Mouse (Mus musculus): ENCODE measurements around the gene Plch2. TPM values are rescaled to one million over a fixed set of nuclear protein-coding genes. Genes with fewer than 3 reads are reported as not detected.

Plch2 gene
- total RNA-seq, 1 experiment from 2014 or later, result not detected

DNA sequence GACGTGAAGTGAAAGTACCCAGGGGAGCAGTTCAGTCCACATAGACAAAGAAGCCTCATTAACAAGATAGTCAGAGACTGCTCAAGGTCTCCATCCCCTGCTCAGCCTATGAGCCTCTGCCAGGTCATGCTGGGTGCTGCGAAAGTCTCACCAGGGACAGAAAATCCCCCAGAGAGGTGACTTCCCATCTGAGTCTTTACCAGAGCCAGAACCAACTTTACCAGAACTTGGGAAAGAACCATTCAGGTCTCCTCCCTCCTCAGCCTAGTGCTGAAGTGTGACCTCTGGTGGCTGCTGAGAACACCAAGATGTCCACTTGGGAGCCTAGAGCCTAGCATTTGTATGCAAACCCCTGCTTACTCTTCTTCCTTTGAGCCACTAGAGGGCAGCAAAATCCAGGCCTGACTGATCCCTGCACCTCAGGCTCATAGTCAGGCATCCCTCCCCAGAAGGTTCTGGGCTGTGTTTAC, 112.4 kb downstream of the Plch2 start:
- peak; percentile 96 for ATAC-seq (ENCODE audit: extremely low read depth, insufficient number of reproducible peaks, low FRiP score, poor library complexity, severe bottlenecking)

DNA sequence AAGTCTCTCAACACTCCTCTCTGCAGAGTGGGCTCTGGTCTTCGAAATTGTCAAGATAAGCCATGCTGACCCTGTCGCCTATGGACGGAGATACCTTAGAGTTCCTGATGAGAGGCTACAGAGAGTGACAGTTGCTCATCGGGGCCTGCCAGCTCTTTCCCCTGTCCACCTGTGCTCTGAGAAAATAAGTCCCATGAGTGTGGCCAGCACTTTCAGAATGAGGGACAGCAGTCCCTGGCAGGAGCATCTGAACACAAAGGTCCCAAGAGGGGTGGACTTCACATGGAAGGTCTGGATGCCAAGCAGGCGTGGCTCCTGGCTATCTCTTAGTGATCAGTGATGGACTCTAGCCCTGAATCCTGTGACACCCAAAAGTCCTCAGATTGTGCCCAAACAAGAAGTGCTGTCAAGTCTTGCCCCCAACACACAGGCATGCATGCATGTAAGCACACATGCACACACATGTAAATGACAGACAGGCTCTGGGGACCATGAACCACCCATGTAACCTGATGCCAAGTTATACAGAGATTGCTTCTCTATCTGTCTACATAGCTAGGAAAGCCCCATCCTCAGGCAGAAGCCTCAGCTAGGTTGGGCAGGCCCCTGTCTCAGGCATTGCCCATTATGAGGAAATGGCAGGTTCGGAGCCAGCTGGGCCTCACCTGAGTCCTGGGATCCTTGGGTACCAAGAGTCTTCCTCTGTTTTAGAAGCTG, 113.1 kb downstream of the Plch2 start:
- no peak for ATAC-seq (ENCODE audit: extremely low read depth, insufficient number of reproducible peaks, low FRiP score, poor library complexity, severe bottlenecking)

DNA sequence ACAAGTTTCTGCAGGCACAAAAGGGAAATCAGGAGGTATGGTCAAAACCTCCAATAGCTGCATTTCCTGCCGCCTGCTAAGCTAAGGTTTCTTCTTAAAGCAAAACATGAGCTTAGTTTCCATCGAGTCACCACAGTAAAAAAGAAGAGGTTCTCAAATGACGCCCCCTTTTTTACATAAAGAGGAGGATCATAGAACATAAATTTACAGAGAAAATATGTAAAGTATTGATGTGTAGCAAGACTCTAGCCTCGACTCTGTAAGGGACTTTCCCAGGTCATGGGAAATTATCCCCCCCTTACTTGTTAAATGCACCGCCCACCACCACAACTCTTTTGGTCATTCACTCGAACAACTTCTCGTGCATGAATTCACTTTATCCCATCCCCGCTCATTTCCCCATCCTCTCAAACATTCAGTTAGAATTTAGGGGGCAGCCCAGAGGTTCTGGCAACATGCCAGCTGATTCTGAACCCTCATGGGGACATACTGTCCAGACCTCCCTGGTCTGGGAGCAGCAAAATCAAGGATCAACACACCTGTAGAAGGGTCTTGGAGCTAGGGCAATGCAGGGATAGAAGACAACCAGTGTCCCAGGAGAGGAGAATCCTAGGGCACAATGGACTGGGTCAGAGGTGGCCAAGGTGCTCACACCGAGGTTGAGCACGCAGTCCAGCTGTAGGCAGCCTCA, 113.8 kb downstream of the Plch2 start:
- no peak for ATAC-seq (ENCODE audit: extremely low read depth, insufficient number of reproducible peaks, low FRiP score, poor library complexity, severe bottlenecking)

GRCm38 (mm10) chr4:154941831-154942230, 114.8 kb downstream of the Plch2 start:
- ATAC-seq (ENCODE audit: extremely low read depth, insufficient number of reproducible peaks, low FRiP score, poor library complexity, severe bottlenecking), result no peak

DNA sequence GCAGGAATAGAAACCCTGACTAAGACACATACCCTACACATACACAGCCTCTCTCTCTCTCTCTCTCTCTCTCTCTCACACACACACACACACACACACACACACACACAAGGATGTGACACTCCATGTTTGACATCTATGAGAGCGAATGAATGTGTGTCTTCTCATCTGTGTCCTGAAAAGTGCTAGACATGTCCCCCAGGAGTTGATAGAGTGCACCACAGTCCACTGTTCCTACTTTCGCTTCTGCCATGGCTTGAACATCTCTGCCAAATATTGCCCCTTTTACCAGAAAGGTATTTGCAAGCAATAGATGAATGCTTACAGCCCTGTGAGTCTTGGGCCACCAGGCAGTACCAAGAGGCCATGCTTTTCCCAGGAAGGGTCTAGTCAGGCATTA, 116.4 kb downstream of the Plch2 start:
- no peak for ATAC-seq (ENCODE audit: extremely low read depth, insufficient number of reproducible peaks, low FRiP score, poor library complexity, severe bottlenecking)

DNA sequence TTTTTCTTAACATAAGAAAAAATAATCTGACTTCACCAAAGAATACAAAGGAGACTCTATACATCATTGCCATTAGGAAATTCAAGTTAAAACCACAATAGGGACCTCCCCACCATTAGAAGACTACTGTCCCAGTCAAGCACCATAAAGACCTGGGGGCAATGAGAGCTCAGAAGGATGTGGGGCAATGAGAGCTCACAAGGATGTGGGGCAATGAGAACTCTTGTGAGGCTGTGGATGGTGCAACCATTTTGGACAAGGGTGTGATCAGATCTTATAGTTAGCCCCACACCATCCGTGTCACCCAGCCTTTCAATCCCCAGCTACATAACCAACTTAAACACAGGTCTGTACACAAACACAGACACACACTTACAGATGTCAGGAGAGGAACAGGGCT, 118.8 kb downstream of the Plch2 start:
- ATAC-seq (ENCODE audit: extremely low read depth, insufficient number of reproducible peaks, low FRiP score, poor library complexity, severe bottlenecking), result no peak

DNA sequence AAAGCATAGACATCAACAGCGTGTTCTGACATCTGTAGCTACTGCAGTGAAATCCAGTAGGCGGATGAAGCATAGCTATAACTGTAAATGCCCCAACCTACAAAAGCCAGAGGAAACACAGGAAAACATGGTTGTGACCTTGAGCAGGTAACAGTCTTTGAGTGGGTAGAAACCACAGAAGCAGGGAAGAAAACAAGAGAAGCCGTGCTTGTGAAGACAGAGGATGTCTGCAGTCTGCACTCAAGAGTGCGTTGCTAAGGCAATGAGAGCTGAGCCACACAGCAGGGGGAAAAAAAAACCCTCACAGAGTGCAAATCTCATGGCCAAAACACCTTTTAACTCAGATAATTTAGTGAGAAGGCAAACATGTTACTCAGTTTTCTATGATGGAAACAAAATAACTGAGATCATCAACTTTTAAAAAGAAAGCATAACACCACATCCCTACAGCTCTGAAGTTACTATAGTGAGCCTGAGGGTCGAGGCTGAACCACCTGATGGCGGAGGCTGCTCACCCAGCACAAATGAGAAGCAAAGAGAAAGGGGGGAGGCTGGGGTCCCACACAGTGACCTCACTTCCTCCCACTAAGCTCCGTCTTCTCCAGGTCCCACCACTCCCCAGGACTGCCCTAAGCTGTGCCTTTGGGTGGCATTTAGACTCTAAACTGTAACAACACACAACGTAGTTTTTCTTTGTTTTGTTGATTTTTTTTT, 119.9 kb downstream of the Plch2 start:
- peak; percentile 49 for ATAC-seq (ENCODE audit: extremely low read depth, insufficient number of reproducible peaks, low FRiP score, poor library complexity, severe bottlenecking)

- no peak for ATAC-seq (ENCODE audit: extremely low read depth, insufficient number of reproducible peaks, low FRiP score, poor library complexity, severe bottlenecking)
Measured at GRCm38 (mm10) chr4:154935788-154936187, 120.8 kb downstream of the Plch2 start.

- no peak for ATAC-seq (ENCODE audit: extremely low read depth, insufficient number of reproducible peaks, low FRiP score, poor library complexity, severe bottlenecking)
Measured at GRCm38 (mm10) chr4:154934800-154935199, 121.8 kb downstream of the Plch2 start.

DNA sequence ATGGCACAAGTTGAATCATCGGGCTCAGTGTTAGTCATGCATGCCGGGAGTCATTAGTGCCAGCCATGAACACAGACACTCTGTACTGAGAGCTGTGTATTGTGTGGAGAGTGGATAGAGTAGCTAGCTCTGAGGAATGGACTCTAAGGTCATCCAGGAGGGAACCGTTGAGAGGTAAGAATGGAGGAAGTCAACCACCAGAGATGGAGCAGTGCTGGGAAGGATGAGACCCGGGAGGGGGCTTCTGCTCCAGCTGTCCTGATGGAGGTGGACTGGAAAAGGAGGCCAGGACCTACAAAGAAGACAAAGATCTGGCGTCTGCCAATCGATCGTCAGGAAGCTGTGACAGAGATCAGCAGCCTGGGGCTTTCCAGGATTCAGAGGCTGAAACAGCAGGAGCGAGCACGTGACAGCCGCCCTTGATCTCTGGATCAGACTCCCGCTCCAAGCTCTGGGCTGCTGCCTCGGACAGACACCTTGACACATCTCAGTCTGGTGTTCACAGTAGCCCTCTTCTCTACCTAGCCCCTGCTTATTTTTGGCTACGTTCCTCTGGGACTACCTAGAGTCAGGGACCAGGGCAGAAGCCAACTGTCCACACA, 123.2 kb downstream of the Plch2 start:
- no peak for ATAC-seq (ENCODE audit: extremely low read depth, insufficient number of reproducible peaks, low FRiP score, poor library complexity, severe bottlenecking)

Other genes with a start within 250 kb of the Plch2 start
- gene Ttc34, start 219.3 kb downstream of the Plch2 start, total RNA-seq (2017), result not detected in 2 replicates
- gene Mmel1, start 187.2 kb downstream of the Plch2 start, total RNA-seq (2017), result not detected in 2 replicates
- gene Fam213b, start 157.6 kb downstream of the Plch2 start, total RNA-seq (2017), result 3.4 and 4.4 TPM in 2 replicates
- 32.6 and 33.8 TPM in 2 replicates for gene Tnfrsf14, start 128.2 kb downstream of the Plch2 start, total RNA-seq (2017)
- 0.35 and 1.8 TPM in 2 replicates for gene Hes5, start 95.9 kb downstream of the Plch2 start, total RNA-seq (2017)
- gene Pank4, start 92.7 kb downstream of the Plch2 start, total RNA-seq (2017), result 41.4 and 44.8 TPM in 2 replicates
- 14.3 and 17.1 TPM in 2 replicates for gene Pex10, start 10.2 kb upstream of the Plch2 start, total RNA-seq (2017)
- gene Rer1, start 29.6 kb upstream of the Plch2 start, total RNA-seq (2017), result 82.5 and 91.0 TPM in 2 replicates
- gene Morn1, start 29.8 kb upstream of the Plch2 start, total RNA-seq (2017), result 0.74 and 3.4 TPM in 2 replicates
- gene Ski, start 165.8 kb upstream of the Plch2 start, total RNA-seq (2017), result 25.9 and 27.7 TPM in 2 replicates
- gene Faap20, start 193.0 kb upstream of the Plch2 start, total RNA-seq (2017), result 19.2 and 20.4 TPM in 2 replicates